Mouse (Mus musculus): ENCODE measurements around the gene Tprn.
"Not testable (repeated sequence)": the region's sequence is repeated elsewhere in the genome, so short reads cannot be mapped to it uniquely, and the experiment has no call there.

Tprn gene

GRCm38 (mm10) chr2:25236614-25237013 is 25.8 kb upstream of the Tprn start, which contains the start of gene Rnf224:
TSS of gene Rnf224 (minus strand) at chr2:25236787.
- in situ Hi-C loops (cut with MboI; ENCODE audit: low sequenced_read_pairs) = no loop called here

DNA sequence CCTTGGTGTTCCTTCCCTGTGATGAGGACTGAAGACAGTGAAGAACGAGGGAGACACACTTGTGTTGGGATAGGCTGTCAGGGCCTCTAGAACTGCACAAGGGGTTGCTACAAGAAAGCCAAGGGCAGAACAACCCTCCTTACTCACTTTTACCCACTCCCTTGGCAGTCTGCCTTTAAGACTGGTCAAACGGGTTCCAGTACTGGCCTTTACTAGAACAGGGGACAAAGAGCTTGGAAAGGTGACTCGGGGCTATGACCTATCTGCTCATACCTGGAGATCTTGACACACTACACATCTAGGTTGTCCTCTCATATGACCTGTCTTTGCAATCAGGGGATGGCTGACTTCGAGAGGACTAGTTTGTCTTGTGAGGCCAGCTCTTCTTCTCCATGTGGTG is 24.9 kb upstream of the Tprn start:
- in situ Hi-C loops (cut with MboI; ENCODE audit: low sequenced_read_pairs) = no loop called here

- in situ Hi-C loops (cut with MboI; ENCODE audit: low sequenced_read_pairs) = no loop called here
These were observed 24.3 kb upstream of the Tprn start for GRCm38 (mm10) chr2:25238106-25238505.

- in situ Hi-C loops (cut with MboI; ENCODE audit: low sequenced_read_pairs) = no loop called here
These were observed 22.7 kb upstream of the Tprn start for GRCm38 (mm10) chr2:25239766-25240165.

DNA sequence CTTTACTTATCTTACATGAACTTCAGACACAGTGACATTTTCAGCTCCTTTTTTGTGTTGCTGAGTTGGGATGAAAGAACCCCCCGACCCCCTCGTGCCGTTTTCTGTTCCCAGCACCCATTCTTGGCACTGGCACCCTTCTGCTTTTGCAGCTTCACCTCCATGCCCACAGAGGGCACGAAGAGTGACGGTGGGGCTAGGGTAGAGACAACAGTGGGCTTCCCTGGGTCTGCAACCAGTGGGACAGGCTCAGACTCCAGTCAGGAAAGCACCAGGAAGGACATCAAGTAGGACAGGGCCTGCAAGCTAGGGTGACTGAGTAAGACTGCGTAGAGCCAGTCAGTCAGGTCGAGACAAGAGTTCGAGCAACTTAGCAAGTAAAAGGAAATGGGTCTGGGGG is 22.1 kb upstream of the Tprn start:
- in situ Hi-C loops (cut with MboI; ENCODE audit: low sequenced_read_pairs) = no loop called here

- in situ Hi-C loops (cut with MboI; ENCODE audit: low sequenced_read_pairs) = no loop called here
These were observed 21.5 kb upstream of the Tprn start for GRCm38 (mm10) chr2:25240723-25241437.

- in situ Hi-C loops (cut with MboI; ENCODE audit: low sequenced_read_pairs) = no loop called here
These were observed 21.0 kb upstream of the Tprn start for GRCm38 (mm10) chr2:25241438-25241775.

DNA sequence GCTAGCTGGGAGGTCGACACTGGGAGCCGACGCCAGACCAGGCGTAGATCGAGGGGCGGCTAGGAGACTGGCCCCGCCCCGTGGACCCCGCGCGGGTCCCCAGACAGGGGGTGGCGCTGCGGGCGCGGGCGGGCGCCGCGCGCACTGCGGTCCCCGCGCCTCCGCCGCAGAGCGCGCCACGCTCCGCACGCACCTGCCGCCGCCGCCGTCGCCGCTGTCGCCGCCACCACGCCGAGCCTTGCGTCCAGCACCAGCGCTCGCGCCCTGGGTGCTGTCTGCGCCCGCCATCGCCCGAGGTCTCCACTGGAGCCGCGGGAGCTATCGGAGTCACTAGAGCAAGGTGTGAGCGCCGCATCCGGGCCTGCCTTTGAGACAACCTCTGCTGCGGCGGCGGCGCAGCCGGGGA is 20.3 kb upstream of the Tprn start, which contains the start of the genes Rnf208 and Cysrt1:
Gene Rnf208 (plus strand): TSS at position 155 of the 406 bp plus-strand sequence.
Gene Cysrt1 (minus strand): TSS at position 352 of the 406 bp plus-strand sequence.
- in situ Hi-C loops (cut with MboI; ENCODE audit: low sequenced_read_pairs) = no loop called here

GRCm38 (mm10) chr2:25243342-25243741 is 19.1 kb upstream of the Tprn start:
- in situ Hi-C loops (cut with MboI; ENCODE audit: low sequenced_read_pairs) = no loop called here

DNA sequence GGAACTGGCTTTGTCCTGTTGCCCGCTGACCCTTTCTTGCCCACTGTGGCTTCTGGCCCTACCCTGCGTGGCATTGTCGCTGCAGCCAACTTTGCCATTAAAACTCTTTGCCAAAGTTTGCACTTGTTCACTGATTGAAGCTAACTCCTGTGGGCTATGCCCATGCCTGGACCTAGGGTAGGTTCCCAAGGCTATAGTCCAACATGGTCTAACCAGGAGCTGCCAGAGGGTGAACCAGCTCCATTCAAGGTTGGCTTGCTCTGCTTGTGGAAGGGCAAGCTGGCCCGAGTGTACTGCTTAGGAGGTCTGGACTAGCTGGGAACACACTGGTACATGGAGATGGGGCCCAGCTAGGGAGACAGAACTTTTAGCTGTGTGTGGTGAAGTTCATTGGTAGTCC is 18.3 kb upstream of the Tprn start:
- in situ Hi-C loops (cut with MboI; ENCODE audit: low sequenced_read_pairs) = no loop called here

DNA sequence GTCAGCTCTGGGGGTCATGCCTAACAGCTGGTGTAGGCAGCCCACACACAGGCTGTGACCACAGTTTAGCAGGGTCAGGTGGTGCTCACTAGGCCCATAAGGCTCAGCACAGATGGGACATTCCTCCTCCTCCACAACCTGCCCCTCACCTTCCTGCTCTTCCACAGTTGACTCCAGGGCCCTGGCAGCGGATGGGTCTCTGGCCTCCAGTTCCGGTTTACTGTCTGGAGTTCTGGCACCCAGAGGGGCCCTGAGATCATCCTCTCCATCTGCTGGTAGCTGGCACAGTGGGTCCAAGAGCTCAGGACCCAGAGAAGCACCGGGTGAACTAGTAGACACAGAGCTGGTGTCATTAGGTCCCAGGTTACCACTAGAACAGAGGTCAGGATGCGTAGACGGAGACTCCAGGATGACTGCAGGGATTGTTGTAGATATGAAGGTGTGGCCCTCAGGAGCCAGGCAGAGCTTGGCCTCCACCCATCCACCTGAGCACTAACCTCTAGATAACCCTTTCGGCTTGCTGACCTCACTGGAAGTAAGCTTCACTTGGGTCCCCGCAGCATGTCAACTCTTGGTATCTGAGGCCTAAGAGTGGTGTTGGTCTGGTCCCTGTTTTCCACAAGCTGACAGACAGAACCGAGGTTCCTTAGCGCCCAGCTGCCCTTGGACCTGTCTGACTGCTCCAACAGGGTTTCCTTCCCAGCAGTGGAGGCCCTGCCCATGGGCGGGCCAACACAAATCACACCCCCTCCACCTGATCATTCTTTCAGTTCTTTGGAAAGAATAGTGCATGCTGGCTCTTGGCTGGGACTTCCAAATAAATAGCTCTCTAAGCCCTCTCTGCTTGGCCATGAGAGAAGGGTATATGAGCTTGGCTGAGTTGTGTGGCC is 16.0 kb upstream of the Tprn start, which contains the start of gene AL732309.1:
Gene AL732309.1 (minus strand): TSS at position 681 of the 890 bp plus-strand sequence.
- in situ Hi-C loops (cut with MboI; ENCODE audit: low sequenced_read_pairs) = no loop called here

- in situ Hi-C loops (cut with MboI; ENCODE audit: low sequenced_read_pairs) = no loop called here
These were observed 10.1 kb upstream of the Tprn start for GRCm38 (mm10) chr2:25252331-25252730.

DNA sequence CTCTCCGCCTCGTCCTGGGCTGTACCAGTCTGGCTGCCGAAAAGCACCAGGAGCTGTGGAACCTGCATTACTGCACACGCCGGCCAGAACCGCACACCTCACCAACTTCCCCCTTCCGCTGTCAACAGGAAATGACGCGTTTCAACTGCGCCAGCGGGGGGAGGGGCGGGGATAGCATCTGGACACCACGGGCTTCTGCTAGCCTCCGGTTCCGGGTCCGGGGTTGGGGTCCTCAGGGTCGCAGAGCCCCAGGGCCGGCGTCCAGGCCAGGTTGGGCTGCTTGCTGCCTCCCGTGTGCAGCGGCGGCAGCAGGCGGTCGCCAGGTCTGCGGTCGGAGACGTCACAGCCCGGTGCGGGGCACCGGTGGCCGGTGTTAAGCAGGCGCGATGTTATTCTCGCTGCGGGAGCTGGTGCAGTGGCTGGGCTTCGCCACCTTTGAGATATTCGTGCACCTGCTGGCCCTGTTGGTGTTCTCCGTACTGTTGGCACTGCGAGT is 7.1 kb upstream of the Tprn start, which contains the start of gene Tmem203:
Gene Tmem203 (plus strand): TSS at position 156 of the 496 bp plus-strand sequence.
- in situ Hi-C loops (cut with MboI; ENCODE audit: low sequenced_read_pairs) = no loop called here

GRCm38 (mm10) chr2:25256443-25257109 is 5.8 kb upstream of the Tprn start:
- in situ Hi-C loops (cut with MboI; ENCODE audit: low sequenced_read_pairs) = not testable (repeated sequence)

GRCm38 (mm10) chr2:25257250-25257649 is 5.2 kb upstream of the Tprn start:
- in situ Hi-C loops (cut with MboI; ENCODE audit: low sequenced_read_pairs) = not testable (repeated sequence)

DNA sequence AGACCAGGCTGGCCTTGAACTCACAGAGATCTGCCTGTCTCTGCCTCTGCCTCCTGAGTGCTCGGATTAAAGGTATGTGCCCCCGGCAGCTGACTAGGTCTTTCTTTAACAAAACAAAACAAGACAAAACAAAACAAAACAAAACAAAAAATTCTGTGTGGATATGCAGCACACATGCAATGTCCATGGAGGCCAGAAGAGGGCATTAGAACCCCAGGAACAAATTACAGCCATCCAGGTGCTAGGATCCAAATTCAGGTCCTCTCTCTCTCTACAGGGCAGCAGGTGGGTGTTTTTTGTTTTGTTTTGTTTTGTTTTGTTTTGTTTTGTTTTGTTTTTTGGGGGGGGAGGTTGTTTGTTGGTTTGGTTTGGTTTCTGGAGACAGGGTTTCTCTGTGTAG is 3.5 kb upstream of the Tprn start:
- in situ Hi-C loops (cut with MboI; ENCODE audit: low sequenced_read_pairs) = no loop called here

DNA sequence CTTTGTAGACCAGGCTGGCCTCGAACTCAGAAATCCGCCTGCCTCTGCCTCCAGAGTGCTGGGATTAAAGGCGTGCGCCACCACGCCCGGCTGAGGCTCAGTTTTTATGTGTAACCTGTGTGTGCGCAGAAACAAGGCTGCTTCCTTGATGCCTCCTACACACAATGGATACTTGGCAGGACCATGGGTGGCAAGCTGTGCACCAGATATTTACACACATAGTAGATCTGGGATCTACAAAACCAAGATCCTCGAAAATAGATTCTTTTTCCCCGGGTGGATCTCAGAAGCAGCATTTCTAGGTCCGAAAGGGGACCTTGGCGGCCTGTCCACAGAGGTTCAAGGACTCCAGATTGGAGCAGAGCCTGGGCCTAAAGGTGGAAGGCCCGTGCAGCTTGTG is 548 bp upstream of the Tprn start:
- in situ Hi-C loops (cut with MboI; ENCODE audit: low sequenced_read_pairs) = no loop called here

DNA sequence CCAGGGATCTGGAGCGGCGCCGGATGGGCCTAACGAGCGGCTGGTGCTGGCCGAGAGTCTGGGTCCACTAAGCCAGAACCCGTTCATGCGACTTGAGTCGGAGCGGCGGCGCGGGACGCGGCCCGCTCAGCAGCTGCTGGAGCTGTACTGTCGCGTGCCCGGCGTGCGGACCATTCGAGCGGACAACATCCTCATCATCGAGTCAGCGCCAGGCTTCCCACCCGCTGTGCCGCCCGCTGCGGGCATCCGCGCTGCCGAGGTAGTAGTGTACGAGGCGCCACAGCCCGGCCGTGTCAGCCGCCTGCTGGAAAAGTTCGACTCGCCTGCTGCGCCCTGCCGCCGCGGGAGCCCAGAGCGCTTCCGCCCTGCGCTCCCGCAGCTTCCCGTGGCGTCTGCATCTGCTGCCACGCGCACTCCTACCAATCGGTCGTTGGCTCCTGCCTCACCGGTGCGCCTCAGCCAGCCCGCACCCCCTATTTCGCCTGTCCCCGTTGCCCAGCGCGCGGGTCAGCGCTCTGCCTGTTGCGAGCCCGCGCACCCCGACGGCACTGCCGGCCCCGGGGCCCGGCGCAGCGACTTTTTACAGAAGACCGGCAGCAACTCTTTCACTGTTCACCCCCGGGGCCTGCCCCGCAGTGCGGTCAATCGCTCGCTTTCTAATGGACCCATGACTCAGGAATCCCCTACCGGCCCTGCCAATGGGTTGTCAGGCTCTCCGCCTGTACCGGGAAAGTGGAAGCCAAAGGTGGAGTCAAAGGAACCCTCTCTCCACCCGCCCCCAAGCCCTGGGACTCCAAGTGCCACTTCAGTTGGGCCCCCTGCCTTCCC is 591 bp downstream of the Tprn start:
- in situ Hi-C loops (cut with MboI; ENCODE audit: low sequenced_read_pairs) = no loop called here

- in situ Hi-C loops (cut with MboI; ENCODE audit: low sequenced_read_pairs) = no loop called here
These were observed 1.3 kb downstream of the Tprn start for GRCm38 (mm10) chr2:25263623-25264285.

GRCm38 (mm10) chr2:25264286-25264660 is 1.9 kb downstream of the Tprn start:
- in situ Hi-C loops (cut with MboI; ENCODE audit: low sequenced_read_pairs) = no loop called here

Measured in CH12F3 (cell line).